Comparison of ENCODE assay signal across 17 mouse cellular contexts in genomic region chr5:128435683-128436082, GRCm38 (mm10). TPM values are rescaled to one million over a fixed set of nuclear protein-coding genes. Genes with fewer than 3 reads are reported as not detected.
DNase-seq lines count a peak whose midpoint lies in the region; ATAC-seq and TF ChIP-seq lines count a peak whose summit lies in the region.
"Had no signal": no experiment of that assay in that cellular context is flagged by ENCODE, and none has a peak within 500 bp of the region (broad histone marks: within the 10 kb centered on the region; RNA-seq: fewer than 3 reads in every experiment).

No protein-coding gene starts in this region.

- H3K9ac ChIP-seq in forebrain, postnatal 0 days: no peak overlapping the region
- no peak overlapping the region for H3K9ac ChIP-seq in lung, embryonic 16.5 days (ENCODE audit: low read length)
- H3K9ac ChIP-seq: embryonic facial prominence, embryonic 13.5 days; liver, postnatal 0 days; neural tube, embryonic 12.5 days had no signal

- no peak for TF ChIP-seq CTCF in forebrain, postnatal 0 days (IDR thresholded peaks at IDR 0.05; ENCODE audit: low read depth)

- H3K4me1 ChIP-seq in forebrain, postnatal 0 days (ENCODE audit: insufficient read depth): no peaks in the 10 kb centered on the region
- peaks cover 27% of the 10 kb centered on the region for H3K4me1 ChIP-seq in forebrain, embryonic 10.5 days
- peaks cover 6% of the 10 kb centered on the region for H3K4me1 ChIP-seq in lung, embryonic 16.5 days (replicated peaks; ENCODE audit: control insufficient read depth, insufficient read depth, low read length)

- no peaks in the 10 kb centered on the region for H3K36me3 ChIP-seq in forebrain, postnatal 0 days (ENCODE audit: insufficient read depth)
- H3K36me3 ChIP-seq in forebrain, embryonic 10.5 days (replicated peaks): no peaks in the 10 kb centered on the region
- H3K36me3 ChIP-seq in lung, embryonic 16.5 days (ENCODE audit: control insufficient read depth, insufficient read depth, low read length): no peaks in the 10 kb centered on the region
- H3K36me3 ChIP-seq: embryonic facial prominence, embryonic 13.5 days; neural tube, embryonic 12.5 days had no signal

- H3K27me3 ChIP-seq in forebrain, postnatal 0 days (ENCODE audit: insufficient read depth, low read length): peaks cover 32% of the 10 kb centered on the region
- H3K27me3 ChIP-seq in forebrain, embryonic 10.5 days (ENCODE audit: poor library complexity, severe bottlenecking): peaks cover 87% of the 10 kb centered on the region
- H3K27me3 ChIP-seq in lung, embryonic 16.5 days (ENCODE audit: control insufficient read depth, insufficient read depth, low read depth, low read length): peaks cover 34% of the 10 kb centered on the region

- H3K27ac ChIP-seq in forebrain, postnatal 0 days (ENCODE audit: low read depth, low read length): no peak overlapping the region
- H3K27ac ChIP-seq in forebrain, embryonic 10.5 days: no peak overlapping the region
- H3K27ac ChIP-seq in lung, embryonic 16.5 days (ENCODE audit: low read length): no peak overlapping the region
- H3K27ac ChIP-seq: embryonic facial prominence, embryonic 13.5 days; heart, adult 2 months; neural tube, embryonic 12.5 days had no signal

- no peak overlapping the region for H3K4me2 ChIP-seq in forebrain, postnatal 0 days (ENCODE audit: low read depth)
- H3K4me2 ChIP-seq in lung, embryonic 16.5 days (ENCODE audit: low read depth, low read length): no peak overlapping the region
- H3K4me2 ChIP-seq: embryonic facial prominence, embryonic 13.5 days; neural tube, embryonic 12.5 days had no signal

- ATAC-seq in forebrain, postnatal 0 days: no peak
- ATAC-seq in lung, embryonic 16.5 days (ENCODE audit: low read depth): peak; percentile 82
- no peak for ATAC-seq in inflammation-experienced regulatory T-cells, adult 6 months
- ATAC-seq: liver, postnatal 0 days had no signal

- no peaks in the 10 kb centered on the region for H3K9me3 ChIP-seq in forebrain, postnatal 0 days (ENCODE audit: low read length)
- H3K9me3 ChIP-seq in forebrain, embryonic 10.5 days: no peaks in the 10 kb centered on the region
- H3K9me3 ChIP-seq in lung, embryonic 16.5 days (ENCODE audit: control insufficient read depth, low read length): no peaks in the 10 kb centered on the region
- H3K9me3 ChIP-seq: embryonic facial prominence, embryonic 13.5 days; neural tube, embryonic 12.5 days had no signal

- DNase-seq in forebrain, postnatal 0 days: peak; percentile 50
- no peak for DNase-seq in forebrain, embryonic 10.5 days (ENCODE audit: extremely low spot score, low spot score)
- DNase-seq in lung, postnatal 25 days (ENCODE audit: low spot score): no peak
- DNase-seq in right cerebral cortex, postnatal 4 days: peak; percentile 50
- no peak for DNase-seq in right cerebral cortex, adult 18-20 months
- DNase-seq: cerebellum, adult 2 months; gastrocnemius, postnatal 25 days; heart, adult 2 months; heart, postnatal 36 days; kidney, adult 2 months; kidney, postnatal 10 days; liver, postnatal 0 days had no signal

- WGBS in forebrain, postnatal 0 days: 26% methylated on average over 5 of the region's 5 CpGs
- WGBS in forebrain, embryonic 10.5 days: 74% methylated on average over 5 of the region's 5 CpGs
- 26% methylated on average over 5 of the region's 5 CpGs for WGBS in lung, embryonic 16.5 days

- H3K4me3 ChIP-seq in forebrain, postnatal 0 days (ENCODE audit: low read depth, low read length): no peak overlapping the region
- no peak overlapping the region for H3K4me3 ChIP-seq in forebrain, embryonic 10.5 days
- no peak overlapping the region for H3K4me3 ChIP-seq in lung, embryonic 16.5 days (ENCODE audit: low read length)
- H3K4me3 ChIP-seq: embryonic facial prominence, embryonic 13.5 days; heart, adult 2 months; neural tube, embryonic 12.5 days had no signal

RNA-seq across cellular contexts. Expression of gene Tmem132d, which starts 2.8 kb away (rescaled TPM):
- 8.8 and 13.0 TPM in 2 replicates for total RNA-seq in forebrain, postnatal 0 days (2014; rRNA removed)
- polyA plus RNA-seq in forebrain, postnatal 0 days (2015; fragmentation: Nextera tagmentation; extraction: Ambion mirVana): 2.0 and 2.3 TPM in 2 replicates
- 0.52 and 0.73 TPM in 2 replicates for polyA plus RNA-seq in forebrain, embryonic 10.5 days (2016; fragmentation: Nextera tagmentation; extraction: Ambion mirVana)
- polyA plus RNA-seq in lung, embryonic 16.5 days (2015; fragmentation: Nextera tagmentation; extraction: Ambion mirVana): 0.69 and 0.98 TPM in 2 replicates
- not detected for polyA plus RNA-seq in inflammation-experienced regulatory T-cells, adult 6 months (2017; shearing (Covaris generic))
- total RNA-seq: liver, adult 2 months had no signal
- polyA plus RNA-seq: kidney, adult 2 months; liver, adult 2 months; liver, postnatal 0 days had no signal

Comparison
In these comparisons a context has a peak if more than half of its experiments do, and no peak if none do; other contexts are left out.
1. DNase-seq: peak in forebrain, postnatal 0 days (single experiment) and right cerebral cortex, postnatal 4 days (single experiment); none in forebrain, embryonic 10.5 days (single experiment), lung, postnatal 25 days (single experiment) and right cerebral cortex, adult 18-20 months (single experiment).